Mouse (Mus musculus): ENCODE data around the gene Tcp11. TPM values are rescaled to one million over a fixed set of nuclear protein-coding genes. Genes with fewer than 3 reads are reported as not detected.

The Tcp11 gene
- polyA plus RNA-seq, 1 experiment from 2014 or later, result 0.86 TPM

DNA sequence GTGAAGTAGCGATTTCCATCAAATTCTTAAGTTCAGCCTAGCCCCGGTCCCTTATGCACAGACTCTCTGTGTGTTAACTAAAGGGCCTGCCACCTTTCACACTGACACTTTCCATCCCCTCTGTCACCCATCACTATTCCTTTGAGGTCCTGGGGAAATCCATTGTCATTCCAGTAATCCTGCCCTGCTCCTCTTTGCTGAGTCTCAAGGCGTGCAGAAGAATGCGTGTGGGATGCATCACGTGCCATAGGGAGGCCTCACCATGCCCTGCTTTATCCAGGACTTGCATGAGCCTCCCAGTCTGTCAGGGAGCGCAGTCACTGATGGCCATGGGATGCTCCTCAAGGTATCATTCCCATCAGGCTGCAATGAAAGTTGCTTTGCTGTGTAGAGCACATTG lies 62.1 kb downstream of the Tcp11 start:
- no peaks in the 10 kb centered on the region for H3K9me3 ChIP-seq (replicated peaks)
- H3K27me3 ChIP-seq (ENCODE audit: low read depth, poor library complexity, severe bottlenecking), result no peaks in the 10 kb centered on the region
- peaks cover 84% of the 10 kb centered on the region for H3K4me1 ChIP-seq
- 34% methylated on average over 6 of the region's 6 CpGs for WGBS
- H3K36me3 ChIP-seq, result no peaks in the 10 kb centered on the region
- peak; percentile 50 for DNase-seq (ENCODE audit: low spot score)
- peak overlapping the region; percentile 82 for H3K27ac ChIP-seq (replicated peaks)
- no peak overlapping the region for H3K4me3 ChIP-seq

Other genes starting within 250 kb of the Tcp11 start
- 403 and 447 TPM in 2 replicates for gene Snrpc, start 242.5 kb downstream of the Tcp11 start, polyA plus RNA-seq (2016; fragmentation: Nextera tagmentation; extraction: Ambion mirVana)
- 6.3 and 6.6 TPM in 2 replicates for gene Uhrf1bp1, start 224.2 kb downstream of the Tcp11 start, polyA plus RNA-seq (2016; fragmentation: Nextera tagmentation; extraction: Ambion mirVana)
- 19.3 and 31.9 TPM in 2 replicates for gene Anks1, start 171.3 kb downstream of the Tcp11 start, polyA plus RNA-seq (2016; fragmentation: Nextera tagmentation; extraction: Ambion mirVana)
- gene Taf11, start 170.8 kb downstream of the Tcp11 start, polyA plus RNA-seq (2016; fragmentation: Nextera tagmentation; extraction: Ambion mirVana), result 95.5 and 96.3 TPM in 2 replicates
- 9.5 and 10.8 TPM in 2 replicates for gene Scube3, start 61.5 kb upstream of the Tcp11 start, polyA plus RNA-seq (2016; fragmentation: Nextera tagmentation; extraction: Ambion mirVana)
- 32.4 and 38.0 TPM in 2 replicates for gene Zfp523, start 96.5 kb upstream of the Tcp11 start, polyA plus RNA-seq (2016; fragmentation: Nextera tagmentation; extraction: Ambion mirVana)
- 3.1 TPM in 2 replicates for gene Def6, start 127.1 kb upstream of the Tcp11 start, polyA plus RNA-seq (2016; fragmentation: Nextera tagmentation; extraction: Ambion mirVana)
- gene Ppard, start 152.1 kb upstream of the Tcp11 start, polyA plus RNA-seq (2016; fragmentation: Nextera tagmentation; extraction: Ambion mirVana), result 1.5 and 1.7 TPM in 2 replicates
- gene Fance, start 232.9 kb upstream of the Tcp11 start, polyA plus RNA-seq (2016; fragmentation: Nextera tagmentation; extraction: Ambion mirVana), result 28.2 and 30.8 TPM in 2 replicates
- gene Rpl10a, start 247.8 kb upstream of the Tcp11 start, polyA plus RNA-seq (2016; fragmentation: Nextera tagmentation; extraction: Ambion mirVana), result 426 and 489 TPM in 2 replicates

All from midbrain, embryonic 10.5 days (tissue).